Mouse (Mus musculus): ENCODE measurements around the gene Gbx2. TPM values are rescaled to one million over a fixed set of nuclear protein-coding genes. Genes with fewer than 3 reads are reported as not detected.

The Gbx2 gene
- polyA plus RNA-seq, 1 experiment = 0.13 TPM

DNA sequence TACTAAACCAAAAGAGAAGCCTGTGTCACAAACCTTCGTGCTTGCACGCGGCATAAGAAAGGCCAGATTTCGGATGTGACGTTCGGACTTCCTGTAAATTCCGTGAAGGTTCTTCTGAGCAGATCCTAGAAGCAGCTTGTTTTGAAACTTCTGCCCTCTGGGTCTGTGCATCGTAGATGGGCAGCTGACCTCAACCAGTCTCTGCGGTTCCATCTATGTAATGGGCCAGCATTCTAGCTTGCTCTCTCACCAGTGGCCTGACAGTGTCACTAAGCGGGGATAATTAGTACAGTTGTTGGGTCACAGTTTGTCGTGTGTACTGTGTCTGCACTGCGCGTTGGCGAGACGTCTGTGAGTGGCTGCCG is 8.6 kb upstream of the Gbx2 start:
- H3K36me3 ChIP-seq (ENCODE audit: control insufficient read depth, insufficient read depth, low read length) = no peaks in the 10 kb centered on the region
- H3K27ac ChIP-seq (ENCODE audit: control insufficient read depth, insufficient read depth, low read length) = no peak overlapping the region
- no peak for DNase-seq
- WGBS = 13% methylated on average over 16 of the region's 16 CpGs
- H3K4me3 ChIP-seq (ENCODE audit: control insufficient read depth, insufficient read depth, low read length) = no peak overlapping the region
- H3K4me1 ChIP-seq (replicated peaks; ENCODE audit: control insufficient read depth, insufficient read depth, low read length) = no peaks in the 10 kb centered on the region
- no peak for TF ChIP-seq POLR2A (IDR thresholded peaks at IDR 0.05; ENCODE audit: control insufficient read depth, extremely low read depth, insufficient read depth, low read length, poor library complexity)
- TF ChIP-seq CTCF (IDR thresholded peaks at IDR 0.05; ENCODE audit: borderline replicate concordance, control insufficient read depth, extremely low read depth, insufficient read depth, low read length, poor library complexity) = no peak
- peaks cover 12% of the 10 kb centered on the region for H3K27me3 ChIP-seq (ENCODE audit: control insufficient read depth, insufficient read depth, low read length)

DNA sequence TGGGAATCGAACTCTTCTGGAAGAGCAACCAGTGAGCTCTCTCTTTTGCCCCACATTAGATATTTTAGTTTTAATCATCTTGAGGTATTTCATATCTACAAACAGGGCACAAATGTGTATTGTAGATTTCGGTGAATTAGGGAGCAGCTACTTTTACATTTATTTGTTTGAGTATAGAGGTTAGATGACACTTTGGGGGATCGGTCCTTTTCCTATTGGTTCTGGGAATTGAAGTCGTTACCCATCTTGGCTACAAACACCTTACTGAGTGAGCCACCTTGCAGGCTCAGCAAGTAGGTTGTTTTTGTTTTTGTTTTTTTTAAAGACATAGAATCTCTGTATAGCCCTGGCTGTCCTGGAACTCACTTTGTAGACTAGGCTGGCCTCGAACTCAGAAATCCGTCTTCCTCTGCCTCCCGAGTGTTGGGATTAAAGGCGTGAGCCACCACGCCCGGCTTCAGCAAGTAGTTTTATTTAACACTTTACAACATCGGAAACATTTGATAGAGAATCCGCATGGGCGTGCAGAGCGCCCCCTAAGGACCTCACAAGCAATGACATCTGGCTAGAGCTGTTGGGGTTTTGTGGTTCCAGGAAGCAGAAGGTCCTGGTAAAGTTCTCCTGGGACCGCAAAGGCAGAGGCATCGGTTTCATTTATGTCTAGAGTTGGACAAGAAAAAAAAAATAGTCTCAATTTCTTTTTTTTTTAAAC is 8.1 kb upstream of the Gbx2 start:
- 43% methylated on average over 16 of the region's 16 CpGs for WGBS
- no peak for DNase-seq
- H3K36me3 ChIP-seq (ENCODE audit: control insufficient read depth, insufficient read depth, low read length) = no peaks in the 10 kb centered on the region
- H3K4me3 ChIP-seq (ENCODE audit: control insufficient read depth, insufficient read depth, low read length) = no peak overlapping the region
- TF ChIP-seq POLR2A (IDR thresholded peaks at IDR 0.05; ENCODE audit: control insufficient read depth, extremely low read depth, insufficient read depth, low read length, poor library complexity) = no peak
- TF ChIP-seq CTCF (IDR thresholded peaks at IDR 0.05; ENCODE audit: borderline replicate concordance, control insufficient read depth, extremely low read depth, insufficient read depth, low read length, poor library complexity) = no peak
- no peak overlapping the region for H3K27ac ChIP-seq (ENCODE audit: control insufficient read depth, insufficient read depth, low read length)
- H3K4me1 ChIP-seq (replicated peaks; ENCODE audit: control insufficient read depth, insufficient read depth, low read length) = no peaks in the 10 kb centered on the region
- H3K27me3 ChIP-seq (ENCODE audit: control insufficient read depth, insufficient read depth, low read length) = peaks cover 12% of the 10 kb centered on the region

DNA sequence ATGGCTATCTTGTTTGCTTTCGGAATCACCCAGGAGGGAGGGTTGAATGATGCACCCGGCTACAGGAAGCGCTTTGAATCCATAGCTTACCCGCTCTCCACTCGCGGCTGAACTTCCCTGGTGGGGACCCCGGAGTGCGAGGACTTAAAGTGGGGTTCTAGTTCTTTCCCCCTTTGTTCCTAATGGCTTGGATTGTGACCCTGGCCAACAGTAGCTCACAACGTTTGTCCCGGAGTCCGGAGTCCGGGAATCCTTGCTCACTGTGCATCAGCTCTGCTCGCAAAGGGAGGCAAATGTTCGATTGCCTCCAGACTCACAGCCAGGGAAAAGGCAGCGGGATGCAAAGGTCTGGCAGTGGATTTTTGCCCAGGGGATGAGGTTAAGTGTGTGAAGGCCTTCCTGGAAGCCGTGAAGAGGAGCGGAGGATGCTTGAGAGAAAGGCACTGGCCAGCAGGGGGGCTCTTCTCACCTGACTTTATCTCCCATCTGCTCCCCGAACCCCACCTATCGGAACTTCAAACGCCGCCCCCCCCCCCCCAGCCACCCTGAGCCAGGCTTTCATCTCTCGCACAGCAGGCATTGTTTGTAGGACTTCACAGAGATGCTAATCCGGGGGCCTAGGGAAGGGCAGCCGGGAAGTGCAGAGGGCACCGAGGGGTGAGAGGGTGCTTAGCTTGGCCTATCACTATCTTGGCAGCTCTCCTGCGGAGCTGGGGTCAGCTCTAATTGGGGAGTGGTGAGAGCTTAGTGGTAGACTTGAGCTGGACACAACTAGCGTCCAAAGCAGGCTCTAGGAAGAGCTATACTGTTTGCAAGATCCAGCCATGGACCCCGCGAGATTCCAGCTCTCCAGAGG is 4.7 kb upstream of the Gbx2 start:
- DNase-seq = no peak
- TF ChIP-seq POLR2A (IDR thresholded peaks at IDR 0.05; ENCODE audit: control insufficient read depth, extremely low read depth, insufficient read depth, low read length, poor library complexity) (no peak), CTCF (IDR thresholded peaks at IDR 0.05; ENCODE audit: borderline replicate concordance, control insufficient read depth, extremely low read depth, insufficient read depth, low read length, poor library complexity) (no peak)
- WGBS = 53% methylated on average over 29 of the region's 29 CpGs
- no peak overlapping the region for H3K27ac ChIP-seq (ENCODE audit: control insufficient read depth, insufficient read depth, low read length)
- H3K4me1 ChIP-seq (replicated peaks; ENCODE audit: control insufficient read depth, insufficient read depth, low read length) = 0 out of 2 replicates have a peak, but pooled peaks cover 2% of the 10 kb centered on the region
- H3K4me3 ChIP-seq (ENCODE audit: control insufficient read depth, insufficient read depth, low read length) = no peak overlapping the region
- H3K36me3 ChIP-seq (ENCODE audit: control insufficient read depth, insufficient read depth, low read length) = no peaks in the 10 kb centered on the region
- H3K27me3 ChIP-seq (ENCODE audit: control insufficient read depth, insufficient read depth, low read length) = no peaks in the 10 kb centered on the region; the same call in 1 of the 2 replicates

DNA sequence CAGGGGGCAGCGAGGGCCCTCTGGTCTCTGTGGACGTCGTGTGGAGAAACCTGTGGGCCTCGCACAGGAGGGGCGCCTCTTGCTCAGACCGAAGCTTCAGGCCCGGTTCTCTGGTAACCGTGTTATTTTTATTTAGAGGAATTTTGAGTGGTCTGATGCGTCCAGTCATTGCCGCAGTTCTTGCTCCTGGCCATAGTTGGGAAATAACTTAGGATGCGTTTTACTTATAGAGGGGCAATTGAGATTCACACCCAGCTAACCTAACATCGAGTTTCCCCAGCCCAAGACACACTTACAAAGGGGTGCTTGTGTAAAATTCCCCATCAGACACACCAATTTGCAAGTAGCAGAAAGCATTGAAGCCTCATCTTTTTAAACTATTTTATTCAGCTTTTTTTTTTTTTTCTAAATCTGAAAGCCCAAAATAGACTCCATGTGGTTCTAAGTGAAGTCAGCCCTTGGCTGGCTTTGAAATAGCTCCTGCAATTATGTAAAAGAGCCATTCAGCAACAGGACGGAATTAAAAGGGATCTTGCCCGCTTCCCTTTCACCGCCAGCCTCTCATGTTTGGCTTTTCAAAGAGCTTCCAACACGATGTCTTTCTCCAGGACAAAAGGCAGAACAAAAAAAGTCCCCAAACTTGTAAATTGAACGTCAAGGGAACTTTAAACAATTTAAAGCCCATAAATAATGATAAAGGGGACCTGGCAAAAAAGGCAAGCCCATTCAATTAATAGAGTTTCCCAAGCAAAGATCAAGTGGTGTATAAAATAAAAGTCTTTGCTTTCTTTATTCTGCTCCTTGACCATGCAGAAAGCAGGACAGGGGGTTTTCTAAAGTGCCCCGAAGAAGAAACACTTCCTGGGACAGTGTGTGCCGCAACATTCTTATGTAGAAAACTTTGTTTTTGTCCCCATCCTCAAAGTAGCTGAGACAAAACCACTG is 3.6 kb upstream of the Gbx2 start:
- peaks cover 6% of the 10 kb centered on the region; the same call in 1 of the 2 replicates for H3K4me1 ChIP-seq (replicated peaks; ENCODE audit: control insufficient read depth, insufficient read depth, low read length)
- H3K27me3 ChIP-seq (ENCODE audit: control insufficient read depth, insufficient read depth, low read length) = peaks cover 5% of the 10 kb centered on the region; the same call in 1 of the 2 replicates
- no peak overlapping the region for H3K27ac ChIP-seq (ENCODE audit: control insufficient read depth, insufficient read depth, low read length)
- H3K36me3 ChIP-seq (ENCODE audit: control insufficient read depth, insufficient read depth, low read length) = no peaks in the 10 kb centered on the region
- DNase-seq = no peak
- 81% methylated on average over 19 of the region's 19 CpGs for WGBS
- TF ChIP-seq CTCF (IDR thresholded peaks at IDR 0.05; ENCODE audit: borderline replicate concordance, control insufficient read depth, extremely low read depth, insufficient read depth, low read length, poor library complexity) (no peak), POLR2A (IDR thresholded peaks at IDR 0.05; ENCODE audit: control insufficient read depth, extremely low read depth, insufficient read depth, low read length, poor library complexity) (no peak)
- H3K4me3 ChIP-seq (ENCODE audit: control insufficient read depth, insufficient read depth, low read length) = no peak overlapping the region

DNA sequence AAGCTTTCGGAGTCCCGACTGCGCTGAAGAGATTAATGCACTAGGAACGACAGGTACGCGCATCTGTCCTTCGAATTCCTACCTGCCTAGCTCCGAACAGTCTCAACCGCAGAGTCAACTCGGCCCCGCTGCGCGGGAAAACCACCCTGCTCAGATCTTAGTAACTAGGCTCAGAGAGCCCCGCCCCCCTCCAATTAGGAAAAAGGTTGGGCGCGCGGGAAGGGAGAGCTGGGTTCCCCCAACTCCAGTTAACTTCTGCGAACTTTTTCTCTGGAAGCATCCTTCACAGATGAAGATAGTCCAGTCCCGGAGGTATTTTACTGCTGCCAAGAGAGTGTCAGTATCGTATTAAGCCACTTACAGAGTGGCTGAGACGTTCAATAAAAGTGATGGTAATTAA is 2.8 kb upstream of the Gbx2 start:
- DNase-seq = no peak
- Histone ChIP-seq H3K4me1 (replicated peaks; ENCODE audit: control insufficient read depth, insufficient read depth, low read length) (peaks cover 6% of the 10 kb centered on the region; the same call in 1 of the 2 replicates), H3K36me3 (ENCODE audit: control insufficient read depth, insufficient read depth, low read length) (no peaks in the 10 kb centered on the region), H3K27ac (ENCODE audit: control insufficient read depth, insufficient read depth, low read length) (no peak overlapping the region), H3K27me3 (ENCODE audit: control insufficient read depth, insufficient read depth, low read length) (peaks cover 5% of the 10 kb centered on the region; the same call in 1 of the 2 replicates), H3K4me3 (ENCODE audit: control insufficient read depth, insufficient read depth, low read length) (no peak overlapping the region)
- TF ChIP-seq POLR2A (IDR thresholded peaks at IDR 0.05; ENCODE audit: control insufficient read depth, extremely low read depth, insufficient read depth, low read length, poor library complexity) (no peak), CTCF (IDR thresholded peaks at IDR 0.05; ENCODE audit: borderline replicate concordance, control insufficient read depth, extremely low read depth, insufficient read depth, low read length, poor library complexity) (no peak)
- 81% methylated on average over 21 of the region's 21 CpGs for WGBS

DNA sequence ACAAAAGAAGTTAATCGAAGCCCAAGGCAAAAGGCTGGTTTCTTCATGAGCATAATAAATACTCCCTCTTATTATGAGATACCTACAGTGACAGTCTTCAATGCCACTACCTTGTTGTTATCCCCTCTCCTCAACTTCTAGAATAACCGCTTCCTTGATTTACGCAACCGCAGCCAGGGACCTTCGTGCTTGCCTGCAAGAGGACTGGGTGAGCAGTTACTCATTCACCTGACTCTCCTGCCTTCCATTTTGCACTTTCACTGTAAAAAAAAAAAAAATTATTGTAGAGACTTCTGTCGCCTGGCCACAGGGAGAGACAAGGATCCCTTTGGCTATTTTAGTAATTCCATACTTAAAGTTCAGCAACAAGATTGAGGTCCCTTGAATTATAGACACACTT is 2.0 kb upstream of the Gbx2 start:
- Histone ChIP-seq H3K27ac (ENCODE audit: control insufficient read depth, insufficient read depth, low read length) (no peak overlapping the region), H3K36me3 (ENCODE audit: control insufficient read depth, insufficient read depth, low read length) (no peaks in the 10 kb centered on the region), H3K4me3 (ENCODE audit: control insufficient read depth, insufficient read depth, low read length) (no peak overlapping the region), H3K4me1 (replicated peaks; ENCODE audit: control insufficient read depth, insufficient read depth, low read length) (peaks cover 6% of the 10 kb centered on the region; the same call in 1 of the 2 replicates), H3K27me3 (ENCODE audit: control insufficient read depth, insufficient read depth, low read length) (peaks cover 5% of the 10 kb centered on the region; the same call in 1 of the 2 replicates)
- WGBS = 91% methylated on average over 6 of the region's 6 CpGs
- TF ChIP-seq CTCF (IDR thresholded peaks at IDR 0.05; ENCODE audit: borderline replicate concordance, control insufficient read depth, extremely low read depth, insufficient read depth, low read length, poor library complexity) = no peak
- TF ChIP-seq POLR2A (IDR thresholded peaks at IDR 0.05; ENCODE audit: control insufficient read depth, extremely low read depth, insufficient read depth, low read length, poor library complexity) = no peak
- no peak for DNase-seq

All from thymus, adult 2 months (tissue).